Mouse (Mus musculus): ENCODE measurements at regions not wholly inside any gene's neighbourhood (a gene's known extent, or its start where the extent isn't known, plus 50 kb on each side); places are given as distances from the start of the nearest gene placed in this dataset.

DNA sequence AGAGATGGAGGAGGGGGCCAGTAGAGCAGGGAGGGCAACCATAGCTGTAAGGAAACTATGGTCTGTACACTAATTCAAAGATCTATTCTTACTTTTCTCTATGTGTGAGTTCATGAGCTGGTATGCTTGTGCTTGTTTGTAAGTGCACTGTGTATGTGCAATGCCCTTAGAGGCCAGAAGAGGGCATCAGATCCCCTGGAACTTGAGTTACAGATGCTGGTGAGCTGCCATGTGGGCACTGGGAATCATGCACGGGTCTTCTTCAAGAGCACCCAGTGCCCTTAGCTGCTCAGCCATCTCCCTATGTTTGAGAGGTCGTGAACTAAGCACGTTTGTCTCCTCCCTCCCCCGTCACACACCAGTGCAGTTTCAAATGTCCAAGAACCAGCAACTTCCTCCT is 68.9 kb downstream of the Tbx3 start:
- DNase-seq, result no peak

DNA sequence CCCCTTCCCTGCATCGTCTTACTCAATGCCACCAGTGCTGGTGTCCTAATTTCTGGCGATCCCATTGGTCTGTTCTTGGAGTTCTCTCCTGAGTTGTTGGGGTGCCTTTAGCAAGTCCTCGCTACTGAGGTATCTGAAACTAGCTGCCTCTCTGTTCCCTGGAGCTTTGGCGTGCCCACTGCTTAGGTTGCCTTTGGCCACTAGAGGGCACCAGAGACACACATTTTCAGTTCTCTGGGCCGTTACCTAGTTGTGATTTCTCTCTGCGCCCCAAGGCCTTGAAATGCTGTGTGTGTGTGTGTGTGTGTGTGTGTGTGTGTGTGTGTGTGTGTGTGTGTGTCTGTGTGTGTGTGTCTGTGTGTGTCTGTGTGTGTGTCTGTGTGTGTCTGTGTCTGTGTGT is 70.6 kb downstream of the Tbx3 start:
- peak; percentile 7 to 20 for DNase-seq

DNA sequence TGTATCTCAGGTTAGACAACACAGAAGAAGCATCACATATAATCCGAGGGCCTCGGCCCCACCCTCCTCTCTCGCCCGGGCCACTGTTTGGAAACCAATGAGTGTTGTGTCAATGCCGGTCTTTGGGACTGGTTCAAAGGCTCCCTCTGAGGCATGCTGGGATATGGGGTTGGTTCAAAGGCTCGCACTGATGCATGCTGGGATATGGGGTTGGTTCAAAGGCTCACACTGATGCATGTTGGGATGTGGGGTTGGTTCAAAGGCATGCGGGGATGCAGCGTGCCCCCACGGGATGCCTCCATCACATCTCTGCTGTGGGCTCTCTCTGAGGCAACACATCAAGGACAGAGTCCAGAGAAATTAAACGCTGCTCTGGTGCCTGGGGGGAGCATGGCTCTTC is 73.3 kb downstream of the Tbx3 start:
- no peak for DNase-seq

DNA sequence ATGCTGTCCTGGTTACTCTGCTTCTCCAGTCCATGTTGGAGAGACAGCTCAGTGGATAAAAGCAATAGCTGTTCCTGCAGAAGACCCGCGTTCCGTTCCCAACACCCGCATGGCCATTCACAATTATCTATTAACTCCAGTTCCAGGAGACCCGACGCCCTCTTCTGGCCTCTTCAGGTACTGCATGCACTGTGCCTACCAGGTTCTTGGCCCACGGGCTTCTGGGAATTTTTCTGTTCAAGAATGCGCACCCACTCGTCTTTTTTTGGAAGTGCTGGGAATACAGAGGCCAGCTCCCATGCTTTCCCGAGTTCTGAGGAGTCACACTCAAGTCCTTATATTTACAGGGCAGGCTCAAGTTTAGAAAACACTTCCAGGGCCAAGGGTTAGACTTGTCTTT is 76.6 kb downstream of the Tbx3 start:
- no peak for DNase-seq

DNA sequence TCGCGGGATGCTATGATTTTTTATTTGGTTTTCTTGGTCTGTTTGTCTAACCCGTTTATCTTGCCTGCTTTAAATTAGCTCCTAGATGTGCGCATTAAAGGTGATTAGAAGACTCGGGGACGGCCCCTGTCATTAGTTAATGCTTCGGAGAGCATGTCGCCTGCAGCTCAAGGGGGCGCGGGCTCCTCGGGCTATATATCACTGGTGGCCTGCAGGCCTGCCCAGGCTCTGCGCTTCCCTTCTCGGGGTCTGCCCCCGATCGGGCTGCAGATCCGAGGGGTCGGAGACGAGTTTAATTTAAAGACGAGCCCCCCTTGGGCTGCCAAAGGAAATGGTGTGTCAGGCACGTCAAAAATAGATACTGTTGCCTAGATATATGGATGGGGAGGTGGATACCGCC is 78.2 kb downstream of the Tbx3 start:
- DNase-seq, result no peak

DNA sequence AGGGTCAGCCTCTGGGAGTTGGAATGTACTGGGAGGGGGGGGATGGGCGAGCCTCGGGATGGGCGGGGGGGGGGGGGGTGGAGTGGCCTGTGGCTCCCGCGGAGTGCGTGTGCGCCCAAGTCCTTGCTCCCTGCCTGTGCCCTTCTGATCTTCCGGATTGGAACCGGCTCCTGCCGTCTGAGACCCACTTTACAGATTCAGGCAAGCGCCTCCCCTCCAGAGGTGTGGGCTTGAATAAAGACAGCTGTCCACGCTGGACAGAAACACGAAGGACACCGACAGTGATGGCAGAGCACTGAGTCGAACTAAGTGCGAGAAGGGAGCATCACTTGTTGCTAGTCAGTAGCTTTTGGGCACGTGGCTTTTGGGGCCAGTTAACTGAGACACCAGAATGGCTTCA is 78.7 kb downstream of the Tbx3 start:
- DNase-seq, result no peak

DNA sequence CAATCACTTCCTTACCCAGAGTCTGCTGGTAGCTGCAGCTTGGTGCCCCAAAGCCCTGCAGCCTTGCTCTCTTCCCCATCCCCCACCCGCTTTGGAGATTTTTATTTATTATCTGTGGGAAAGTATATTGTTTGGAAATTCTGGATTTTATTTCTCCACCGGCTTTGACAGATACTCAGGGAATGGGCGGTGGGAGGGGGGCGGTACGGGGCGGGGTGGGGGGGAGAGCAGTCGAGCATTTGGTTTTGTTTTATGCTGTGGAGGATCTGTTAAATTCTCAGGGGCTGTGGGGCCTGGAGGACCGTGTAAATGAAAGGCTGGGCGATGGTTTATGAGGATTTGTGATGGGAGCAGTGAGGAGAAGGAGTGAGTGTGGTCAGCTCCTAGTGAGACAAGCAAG is 76.7 kb upstream of the Tbx5 start:
- no peak for DNase-seq

GRCm38 (mm10) chr5:119758880-119759279 is 73.6 kb upstream of the Tbx5 start:
- no peak for DNase-seq

- DNase-seq, result no peak
These were observed 70.4 kb upstream of the Tbx5 start for GRCm38 (mm10) chr5:119762102-119762501.

DNA sequence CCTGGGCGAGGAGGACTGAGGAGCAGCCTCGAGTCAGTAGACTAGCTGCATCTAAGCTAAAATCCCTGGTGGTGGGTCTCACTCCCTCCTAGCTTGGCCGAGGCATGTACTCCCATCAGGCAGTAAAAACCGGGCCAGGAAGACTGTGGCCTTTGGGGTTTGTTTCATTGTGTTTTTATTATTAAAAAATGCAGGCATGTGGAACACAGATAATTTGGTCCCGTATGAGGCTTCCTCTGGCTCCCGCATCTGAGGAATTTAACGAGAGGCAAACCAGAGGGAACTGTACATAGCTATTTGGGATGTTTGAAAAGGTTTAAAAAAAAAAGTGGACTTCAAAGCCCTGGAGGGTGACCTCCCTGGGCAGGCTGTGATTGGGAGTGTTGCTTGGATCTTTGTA is 69.1 kb upstream of the Tbx5 start:
- no peak for DNase-seq

GRCm38 (mm10) chr5:119766372-119766771 is 66.1 kb upstream of the Tbx5 start:
- DNase-seq, result no peak

GRCm38 (mm10) chr5:119770951-119771350 is 61.5 kb upstream of the Tbx5 start:
- DNase-seq, result no peak

DNA sequence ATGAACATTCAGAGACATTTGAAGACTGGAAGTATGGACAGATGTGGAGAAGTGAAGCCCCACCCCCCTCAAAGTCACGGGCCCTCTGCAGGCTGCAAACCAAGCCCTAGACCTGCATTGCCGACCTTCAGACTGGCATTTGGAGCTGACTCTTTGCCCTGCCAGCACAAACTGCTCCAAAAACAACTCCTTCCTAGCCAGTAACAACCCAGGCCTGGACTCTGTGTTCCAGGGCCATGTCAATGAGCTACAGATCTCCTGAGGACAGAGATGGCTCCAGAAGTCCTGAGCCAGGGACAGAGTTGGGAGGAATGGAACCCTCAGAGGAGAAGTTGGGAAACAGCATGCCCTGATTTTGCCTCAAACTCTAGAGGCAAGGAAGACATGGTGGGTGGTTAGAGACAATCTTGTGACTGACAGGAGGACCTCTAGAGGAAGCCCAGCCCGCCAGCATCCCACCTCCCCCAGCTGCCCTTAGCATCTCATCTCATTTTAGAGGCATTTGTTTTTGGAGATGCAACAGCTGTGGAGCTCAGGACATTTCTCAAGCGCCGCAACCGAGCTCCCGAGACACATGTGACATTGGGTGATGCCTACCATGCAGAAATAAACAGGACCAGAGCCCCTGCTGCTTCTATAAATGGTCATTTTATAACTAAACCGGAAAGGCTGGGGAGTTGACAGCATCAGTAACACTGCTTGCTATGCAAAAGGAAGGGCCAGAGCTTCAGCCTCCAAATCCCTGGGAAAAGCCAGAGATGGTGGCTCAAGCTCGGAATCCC is 56.2 kb upstream of the Tbx5 start:
- DNase-seq, result no peak

GRCm38 (mm10) chr5:119777836-119778235 is 54.6 kb upstream of the Tbx5 start:
- DNase-seq, result no peak

GRCm38 (mm10) chr5:119781375-119781774 is 51.1 kb upstream of the Tbx5 start:
- DNase-seq, result no peak
